Mouse (Mus musculus): Measurements from ENCODE around the gene Cnrip1.
"Not testable (repeated sequence)": the region's sequence is repeated elsewhere in the genome, so short reads cannot be mapped to it uniquely, and the experiment has no call there.

The Cnrip1 gene

DNA sequence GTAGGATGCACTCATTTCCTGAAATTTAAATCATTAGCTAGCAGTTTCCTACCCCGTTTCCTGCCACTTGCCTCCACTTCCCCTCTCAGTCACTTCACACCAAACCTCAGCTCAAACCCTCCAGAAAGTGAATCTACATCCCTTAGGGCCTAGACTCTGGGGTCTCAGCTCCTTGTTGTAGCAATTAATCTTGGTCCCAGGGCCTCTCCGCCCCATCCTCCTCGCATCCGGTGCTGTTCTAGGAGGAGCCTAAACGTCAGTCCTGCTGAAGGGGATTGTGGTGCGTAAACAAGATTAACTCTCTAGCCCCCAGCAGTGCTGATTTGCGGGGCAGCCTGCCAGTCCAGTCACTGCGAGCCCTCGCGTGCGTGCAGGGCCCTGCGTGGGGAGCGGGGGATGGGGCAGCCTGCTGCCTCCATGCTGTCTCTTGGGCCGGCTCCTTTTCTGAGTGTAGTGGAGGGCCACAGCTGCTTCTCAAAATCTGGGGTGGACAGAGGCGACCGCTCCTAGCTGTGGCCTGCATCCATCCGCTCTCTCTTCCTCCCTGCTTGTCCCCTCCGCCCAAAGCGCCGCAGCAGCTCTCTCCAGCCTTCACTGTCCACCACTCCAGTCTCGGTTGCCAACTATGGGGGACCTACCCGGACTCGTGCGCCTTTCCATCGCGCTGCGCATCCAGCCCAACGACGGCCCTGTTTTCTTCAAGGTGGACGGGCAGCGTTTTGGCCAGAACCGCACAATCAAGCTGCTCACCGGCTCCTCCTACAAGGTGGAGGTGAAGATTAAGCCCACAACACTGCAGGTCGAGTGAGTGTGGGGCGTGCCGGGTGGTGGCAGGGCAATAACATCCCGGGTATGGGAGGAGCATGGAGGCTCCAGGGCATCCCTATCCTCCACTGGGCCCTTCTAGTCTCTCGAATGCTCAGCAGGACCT lies at the start of gene Cnrip1, which contains the start of gene Plek:
TSS of gene Cnrip1 (plus strand) at position 42 of the 931 bp plus-strand sequence.
TSS of gene Plek (minus strand) at position 837 of the 931 bp plus-strand sequence.
- DNase-seq, result peak; percentile 23

DNA sequence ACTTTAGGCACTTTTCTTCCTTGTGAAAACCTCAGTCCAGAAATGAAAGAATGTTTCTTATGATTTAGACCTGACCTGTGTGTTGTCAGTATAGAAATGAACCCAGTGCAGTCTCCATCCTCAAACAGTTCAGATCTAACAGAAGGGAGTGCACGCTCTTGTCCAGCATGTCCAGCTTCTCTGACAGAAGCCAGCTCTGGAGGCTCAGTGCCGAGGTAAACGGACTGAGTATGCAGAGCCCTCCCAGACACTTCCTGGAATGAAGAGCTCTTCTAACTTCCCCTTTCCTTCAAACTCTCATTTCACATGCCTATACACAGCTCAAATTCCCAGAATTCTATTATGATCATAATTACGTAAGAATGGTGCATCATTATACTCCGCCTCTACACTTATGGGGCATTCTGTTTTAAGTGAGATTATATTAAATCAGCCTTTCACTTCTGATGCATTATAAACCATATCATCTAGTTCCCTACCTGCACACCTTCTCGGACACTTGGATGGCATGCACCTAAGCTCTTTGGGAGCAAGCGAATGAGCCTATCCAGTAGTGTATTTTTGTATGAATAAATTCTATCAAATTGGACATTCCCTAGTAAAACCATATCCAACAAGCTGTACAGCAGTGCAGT lies 48.5 kb upstream of the Cnrip1 start:
- DNase-seq, result no peak

DNA sequence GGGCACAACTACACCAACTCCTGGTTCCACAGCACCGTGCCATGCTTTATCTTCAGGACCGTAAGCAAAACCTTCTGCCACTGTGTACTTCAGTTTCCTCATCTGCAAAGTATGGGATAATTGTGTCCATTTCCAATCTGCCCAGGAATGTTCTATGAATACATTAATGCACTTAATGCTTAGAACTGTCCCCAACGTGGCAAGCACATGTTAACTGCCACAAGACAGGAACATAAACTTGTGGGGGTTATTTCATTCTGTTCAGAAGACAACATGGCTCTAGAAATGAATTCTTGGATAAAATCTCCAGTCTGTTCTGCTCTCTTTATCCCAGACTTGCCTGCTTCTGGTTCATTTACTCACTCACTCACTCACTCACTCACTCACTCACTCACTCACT lies 47.6 kb upstream of the Cnrip1 start:
- DNase-seq, result no peak

DNA sequence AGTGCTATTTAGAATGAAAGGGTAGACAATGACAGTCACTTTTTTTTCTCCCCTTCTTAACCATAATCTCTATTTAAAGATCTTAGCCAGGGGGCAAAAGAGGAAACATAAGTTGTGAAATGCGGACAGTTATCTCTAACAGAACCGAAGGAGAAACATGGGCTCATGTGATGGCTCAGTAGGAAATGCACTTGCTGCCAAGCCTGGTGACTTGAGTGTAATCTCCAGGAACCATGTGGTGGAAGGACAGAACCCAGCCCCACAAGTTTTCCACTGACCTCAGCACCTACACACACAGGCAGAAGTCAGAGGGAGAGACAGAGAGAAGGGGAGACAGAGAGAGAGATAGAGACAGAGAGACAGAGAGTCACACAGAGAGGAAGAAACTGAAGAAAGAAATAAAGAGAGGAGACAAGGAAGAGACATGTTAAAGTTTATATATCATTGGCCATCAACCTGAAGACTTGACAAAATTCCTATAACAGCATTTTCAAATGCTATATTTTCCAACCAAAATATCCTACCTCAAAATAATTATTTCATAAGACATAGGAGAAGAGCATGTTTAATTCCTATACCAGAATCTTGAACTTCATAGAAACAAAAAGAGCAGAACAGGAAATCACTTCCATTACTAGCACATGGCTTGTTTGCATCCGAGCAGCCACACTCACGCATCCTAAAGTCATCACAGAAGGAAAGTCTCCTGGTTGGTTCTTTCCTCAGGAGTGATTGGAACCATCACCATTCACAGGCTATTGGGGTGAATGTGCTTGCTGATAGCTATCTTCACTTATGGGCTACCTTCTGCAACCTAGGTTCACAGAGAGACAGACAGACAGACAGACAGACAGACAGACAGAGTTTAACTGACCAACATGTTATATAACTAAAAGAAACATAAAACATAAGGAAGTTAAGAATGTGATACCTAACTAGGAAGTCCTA lies 46.2 kb upstream of the Cnrip1 start:
- DNase-seq, result no peak

DNA sequence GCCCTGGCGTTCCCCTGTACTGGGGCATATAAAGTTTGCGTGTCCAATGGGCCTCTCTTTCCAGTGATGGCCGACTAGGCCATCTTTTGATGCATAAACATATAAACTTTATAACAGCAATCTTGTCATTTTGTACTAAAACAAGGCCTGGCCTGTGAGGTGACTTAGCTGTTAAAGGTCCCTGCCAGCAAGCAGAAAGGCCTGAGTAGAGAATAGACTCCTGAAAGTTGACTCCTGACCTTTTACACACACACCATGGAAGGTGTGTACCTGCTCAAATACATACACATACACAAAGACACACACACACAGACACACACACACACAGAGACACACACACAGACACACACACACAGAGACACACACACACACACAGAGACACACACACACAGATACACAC lies 44.9 kb upstream of the Cnrip1 start:
- not testable (repeated sequence) for DNase-seq

DNA sequence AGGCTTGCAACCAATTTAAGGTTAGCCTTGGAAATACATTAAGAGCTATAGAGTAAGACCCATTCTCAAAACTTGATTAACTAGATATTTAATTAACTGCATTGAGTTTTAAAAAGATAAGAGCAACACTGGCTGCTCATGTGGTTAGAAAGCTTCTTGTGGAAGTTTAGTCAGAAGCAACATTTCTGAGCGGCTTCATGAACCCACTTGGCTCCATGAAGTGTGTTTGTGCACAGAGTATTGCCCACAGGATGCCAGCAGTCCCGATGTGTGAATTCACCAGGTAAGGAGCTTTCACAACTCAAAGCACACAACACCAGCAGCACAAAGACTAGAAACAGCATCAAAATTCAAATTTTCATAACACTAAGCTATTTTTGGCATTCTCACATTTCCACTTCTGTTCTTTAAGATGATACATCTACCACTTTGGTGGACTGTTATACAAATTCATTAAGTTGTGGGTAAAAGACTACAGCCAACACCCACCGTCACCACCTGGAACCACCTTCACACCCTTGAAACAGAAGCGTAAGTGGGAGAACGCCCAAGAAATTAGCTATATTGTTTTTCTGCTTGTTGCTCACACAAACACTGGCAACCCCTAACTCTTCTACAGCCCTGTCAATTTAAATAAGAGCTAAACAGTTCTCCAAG lies 43.7 kb upstream of the Cnrip1 start:
- no peak for DNase-seq

DNA sequence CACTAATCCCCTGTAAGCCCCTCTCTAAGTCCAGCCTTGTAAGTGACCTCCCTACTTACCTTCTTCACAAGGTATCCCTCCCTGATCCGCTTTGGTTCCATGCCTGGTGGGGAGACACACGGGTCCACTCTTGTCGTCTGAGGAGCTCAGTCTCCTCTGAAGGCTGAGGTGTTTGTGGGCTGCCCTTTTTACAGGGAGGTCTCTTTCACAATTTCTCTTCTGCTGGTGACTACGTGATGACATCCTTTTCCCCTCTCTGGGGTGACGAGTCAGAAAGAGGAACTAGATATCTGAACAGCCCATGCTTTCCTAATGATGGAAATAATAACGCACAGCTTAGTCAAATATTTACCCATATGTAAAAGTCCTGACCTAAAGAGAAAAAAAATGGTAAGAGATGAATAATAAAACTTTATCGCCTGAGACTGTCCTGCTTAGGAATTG lies 42.9 kb upstream of the Cnrip1 start:
- no peak for DNase-seq

DNA sequence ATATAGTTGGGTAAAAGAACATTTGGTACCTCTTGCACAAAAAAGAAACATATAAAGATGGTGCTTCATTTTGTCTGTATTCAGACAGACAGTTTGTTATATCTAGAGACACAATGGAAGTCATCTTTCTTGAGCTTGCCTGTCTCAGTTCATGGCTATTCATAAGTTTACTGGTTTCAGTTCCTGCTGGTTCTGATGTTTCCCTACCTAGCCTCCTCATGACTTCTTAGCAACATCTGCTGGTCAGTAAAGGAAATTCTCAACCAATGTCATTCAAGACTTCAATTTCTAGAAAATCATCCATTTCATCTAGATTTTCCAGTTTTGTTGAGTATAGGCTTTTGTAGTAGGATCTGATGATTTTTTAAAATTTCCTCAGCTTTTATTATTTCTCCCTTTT lies 38.4 kb upstream of the Cnrip1 start:
- no peak for DNase-seq

DNA sequence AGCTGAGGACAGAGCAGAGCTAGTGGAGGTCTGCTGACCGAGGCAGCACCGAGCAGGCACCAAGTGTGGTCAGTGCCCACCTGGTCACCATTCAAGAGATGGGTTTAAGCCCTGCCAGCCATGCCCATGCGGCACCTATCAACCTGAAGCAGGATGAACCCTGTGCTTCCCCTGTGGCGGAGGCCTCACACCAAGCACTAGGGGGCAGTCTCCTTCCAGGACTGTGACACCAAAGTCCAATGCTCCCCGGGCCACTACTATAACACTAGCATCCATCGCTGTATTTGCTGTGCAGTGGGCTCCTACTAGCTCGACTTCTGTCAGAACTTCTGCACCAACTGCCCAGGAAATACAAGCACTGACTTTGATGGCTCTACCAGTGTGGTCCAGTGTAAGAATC lies 32.1 kb upstream of the Cnrip1 start:
- no peak for DNase-seq

DNA sequence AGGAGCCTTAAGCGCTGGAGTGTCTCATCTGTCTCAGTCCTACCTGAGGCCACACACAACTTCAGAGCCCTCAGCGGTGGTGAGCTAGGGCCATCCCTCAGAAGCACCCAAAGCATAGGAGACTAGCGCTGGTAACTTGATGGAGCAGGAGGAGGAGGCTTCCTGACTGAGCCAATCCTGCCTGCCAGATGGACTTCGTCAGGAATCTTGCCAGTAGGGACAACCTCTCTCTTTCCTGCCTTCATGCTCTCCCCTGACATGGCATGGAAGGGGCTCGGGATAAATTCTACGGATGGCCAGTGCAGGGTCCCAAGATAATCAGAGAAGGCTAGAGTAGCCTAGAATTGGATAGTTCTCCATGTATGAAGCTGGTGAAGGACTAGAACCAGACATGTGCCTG lies 28.2 kb upstream of the Cnrip1 start:
- DNase-seq, result no peak

DNA sequence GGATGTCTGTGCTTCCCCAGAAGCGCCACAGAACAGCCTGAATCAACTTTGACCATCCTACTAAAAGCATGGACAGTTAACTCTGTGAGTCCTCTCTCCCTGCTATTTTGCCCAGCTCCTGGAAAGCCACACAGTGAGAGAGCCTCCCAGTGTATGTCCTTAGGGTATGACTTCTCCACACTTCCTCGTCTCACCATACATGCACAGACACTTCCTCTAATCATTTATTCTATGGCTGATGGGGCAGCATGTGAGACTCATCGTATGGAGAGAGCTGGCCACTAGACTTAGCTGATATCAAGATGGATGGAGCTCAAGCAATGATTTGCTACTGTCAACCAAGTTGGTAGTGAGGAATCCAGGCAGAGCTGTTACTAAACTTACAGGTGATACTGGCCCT lies 27.4 kb upstream of the Cnrip1 start:
- no peak for DNase-seq

DNA sequence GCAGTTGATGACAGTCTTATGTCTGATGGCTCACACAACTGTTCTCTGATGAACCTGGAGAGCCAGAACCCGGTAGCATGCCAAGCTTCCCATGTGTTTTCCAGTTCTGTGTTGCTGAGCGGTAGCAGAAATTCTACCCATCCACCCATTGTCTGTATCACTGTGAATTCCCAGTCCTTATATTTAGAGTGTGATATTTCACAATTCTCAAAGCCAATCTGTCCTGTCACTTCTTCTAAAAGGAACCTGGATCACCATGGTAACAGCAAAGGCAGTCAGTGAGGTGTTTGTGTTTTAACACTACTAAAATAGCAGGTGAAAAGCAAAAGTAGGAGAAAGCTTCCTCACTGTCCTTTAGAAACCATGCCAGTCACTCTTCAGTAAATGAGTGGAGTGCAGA lies 5.6 kb upstream of the Cnrip1 start:
- no peak for DNase-seq

DNA sequence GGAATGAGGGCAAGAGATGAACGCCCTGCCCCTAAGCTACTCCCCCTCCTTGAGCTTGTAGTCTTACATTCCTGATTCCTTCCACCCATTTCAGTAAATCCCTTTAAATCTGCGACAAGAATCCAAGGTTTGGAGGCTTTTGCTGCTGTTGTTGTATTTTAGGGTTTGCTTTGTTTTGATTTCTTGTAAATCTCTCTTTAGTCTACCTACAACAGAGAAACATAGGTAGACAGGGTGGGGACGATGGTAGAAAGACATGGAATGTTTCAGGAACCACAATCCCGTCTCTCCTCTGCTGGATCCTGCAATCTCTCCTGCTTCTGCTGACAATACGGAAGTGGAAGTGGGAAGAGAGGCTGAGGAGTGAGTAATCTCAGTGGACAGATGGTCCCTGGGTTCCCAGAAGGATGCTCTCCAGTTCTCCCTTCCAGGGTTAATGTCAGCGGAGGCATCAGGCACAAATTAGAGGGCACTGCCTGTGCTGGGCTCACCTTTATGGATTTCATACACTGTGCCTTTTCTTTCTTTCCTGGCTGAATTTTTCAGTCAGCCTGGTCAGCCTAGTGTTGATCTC lies 1.2 kb downstream of the Cnrip1 start:
- no peak for DNase-seq

DNA sequence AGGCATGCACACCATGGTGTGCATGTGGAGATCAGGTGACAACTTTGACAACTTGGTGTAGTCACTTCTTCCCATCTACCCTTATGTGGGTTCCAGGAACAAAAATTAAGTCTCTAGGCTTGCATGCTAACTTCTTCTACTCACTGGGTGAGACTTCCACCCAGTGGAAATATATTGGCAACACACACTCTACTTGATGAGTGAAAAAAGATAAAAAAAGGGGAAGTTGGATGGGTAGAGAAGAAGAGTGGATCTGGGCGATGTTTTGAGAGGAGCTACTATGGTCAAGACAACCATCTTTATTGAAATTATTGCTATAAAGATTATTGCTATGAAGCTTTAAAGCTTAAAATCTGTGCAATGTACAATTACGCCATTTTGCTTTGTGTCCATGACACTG lies 18.0 kb downstream of the Cnrip1 start:
- DNase-seq, result not testable (repeated sequence)

DNA sequence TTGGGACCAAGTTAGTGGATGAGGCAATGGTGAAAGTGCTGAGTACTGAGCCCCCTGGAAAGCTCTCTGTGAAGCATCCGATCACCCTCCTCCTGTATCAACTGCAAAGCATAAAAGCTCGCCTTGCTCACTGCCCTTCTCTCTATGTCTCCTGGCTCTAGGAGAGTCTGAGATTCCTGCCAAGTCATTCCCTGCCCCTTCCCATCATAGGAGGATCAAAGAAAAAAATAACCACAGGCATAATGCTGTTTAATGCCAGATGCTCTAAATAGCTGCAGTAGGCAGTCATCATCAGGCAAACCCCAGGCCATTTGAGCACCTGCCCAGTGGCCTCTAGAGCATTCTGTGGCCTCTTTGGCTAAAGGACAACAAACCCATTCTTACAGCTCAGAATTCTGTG lies 24.3 kb downstream of the Cnrip1 start:
- DNase-seq, result no peak

DNA sequence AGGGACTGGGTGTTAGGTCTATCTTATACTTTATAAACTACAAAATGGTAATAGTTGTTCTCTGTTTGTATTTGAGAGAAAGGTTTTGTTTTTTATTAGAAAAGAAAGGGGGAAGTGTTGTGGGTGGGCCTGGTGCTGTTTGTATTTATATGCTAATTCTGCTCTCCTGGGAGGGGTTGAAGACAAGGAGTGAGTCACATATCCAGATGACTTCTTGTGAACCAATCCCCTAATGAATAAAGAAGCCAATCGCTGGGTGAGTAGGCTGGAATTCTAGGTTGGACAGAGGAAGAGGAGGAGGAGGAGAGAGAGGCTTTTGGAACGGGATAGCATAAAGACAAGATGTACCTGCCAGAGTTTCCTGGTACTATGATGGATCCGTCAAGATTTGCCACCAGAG lies 30.7 kb downstream of the Cnrip1 start:
- DNase-seq, result no peak

DNA sequence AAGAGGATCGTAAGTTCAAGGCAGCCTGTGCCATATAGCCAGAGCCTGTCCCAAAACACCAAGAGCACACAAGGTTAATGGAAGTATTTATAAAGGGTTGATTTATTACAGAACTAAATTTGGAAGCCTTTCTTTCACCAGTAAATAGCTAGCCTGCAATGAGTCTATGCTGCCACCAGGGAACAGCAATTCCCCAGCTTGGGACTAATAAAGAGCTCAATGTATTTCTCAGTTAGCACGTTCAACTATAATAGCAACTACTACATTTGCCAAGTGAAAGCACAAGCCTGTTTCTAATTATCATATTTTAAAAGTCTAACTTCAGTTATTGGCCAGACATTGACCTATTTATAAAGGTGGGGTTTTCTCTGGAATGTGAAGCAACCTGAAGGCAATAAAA lies 31.6 kb downstream of the Cnrip1 start:
- no peak for DNase-seq

DNA sequence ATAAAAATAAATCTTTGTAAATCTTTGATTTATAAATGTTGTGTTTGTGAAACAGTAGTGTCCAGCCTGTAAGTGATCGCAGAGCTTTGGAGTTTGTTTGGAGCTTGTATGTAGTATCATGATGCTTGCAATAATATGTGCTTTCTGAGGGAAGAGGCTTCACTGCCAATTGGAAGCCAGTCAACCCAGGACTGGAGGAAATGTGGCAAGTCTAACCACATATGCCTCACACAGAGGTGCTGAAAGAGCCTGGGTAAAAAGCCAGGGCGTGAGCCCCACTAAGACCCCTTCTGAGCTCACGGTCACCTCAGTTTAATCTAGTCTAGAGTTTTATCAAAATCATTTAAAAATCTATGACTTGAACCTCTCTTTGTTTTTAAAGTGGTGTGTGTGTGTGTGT lies 32.1 kb downstream of the Cnrip1 start:
- DNase-seq, result no peak

DNA sequence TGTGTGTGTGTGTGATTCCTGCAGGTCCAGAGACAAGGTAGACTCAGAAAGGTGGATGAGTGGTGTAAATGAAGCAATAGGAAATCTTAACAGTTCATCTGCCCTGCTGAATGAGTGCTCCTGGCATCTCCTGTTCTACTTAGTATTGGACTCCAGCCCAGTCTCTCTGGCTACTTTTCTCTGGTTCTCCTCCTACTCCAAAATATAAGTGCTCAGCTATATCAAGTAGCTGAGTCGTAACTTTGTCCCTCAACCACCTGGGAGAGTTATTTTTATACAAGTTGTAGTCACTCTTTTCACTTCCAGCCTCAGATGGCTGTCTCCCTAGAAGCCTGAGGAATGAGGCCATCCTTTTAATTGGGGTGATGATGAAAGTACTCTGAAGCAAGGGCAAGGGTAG lies 32.5 kb downstream of the Cnrip1 start:
- DNase-seq, result no peak

DNA sequence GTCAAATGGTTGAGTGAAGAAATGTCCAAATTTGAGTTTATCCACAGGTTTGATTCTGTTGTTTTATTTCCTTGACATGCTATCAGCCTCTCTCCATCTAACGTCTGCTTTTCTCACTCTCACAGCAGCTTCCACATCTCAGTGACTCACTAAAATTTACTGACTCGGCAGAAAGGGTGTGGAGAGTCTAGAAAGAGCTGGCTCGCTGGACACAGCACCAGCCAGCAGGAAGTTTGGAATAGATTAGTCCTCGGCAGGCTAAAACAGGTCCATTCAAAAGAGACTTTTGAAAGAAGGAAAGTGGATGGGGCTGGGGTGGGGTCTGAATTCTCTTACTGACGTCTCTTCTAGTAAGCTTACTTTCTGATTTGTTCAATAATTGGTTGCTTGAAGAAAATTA lies 34.7 kb downstream of the Cnrip1 start:
- DNase-seq, result no peak

DNA sequence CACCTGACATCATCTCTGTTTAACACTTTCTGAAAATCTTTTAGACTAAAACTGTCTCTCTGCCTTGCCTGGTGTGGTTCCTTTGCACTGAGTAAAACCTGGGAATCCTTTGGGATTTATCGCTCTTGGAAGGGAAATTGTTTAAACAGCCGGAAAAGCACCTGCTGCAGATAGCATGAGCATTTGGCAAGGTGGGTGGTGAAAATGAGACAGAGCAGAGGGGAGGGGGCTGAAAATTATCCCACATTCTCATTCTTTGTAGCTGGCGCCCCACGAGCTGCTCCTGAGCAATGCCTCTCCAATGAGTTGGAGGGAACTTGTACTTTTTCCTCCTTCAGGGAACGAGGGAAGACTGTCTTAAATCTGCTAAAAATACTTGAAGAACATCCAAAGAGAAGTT lies 55.5 kb downstream of the Cnrip1 start:
- DNase-seq, result no peak

DNA sequence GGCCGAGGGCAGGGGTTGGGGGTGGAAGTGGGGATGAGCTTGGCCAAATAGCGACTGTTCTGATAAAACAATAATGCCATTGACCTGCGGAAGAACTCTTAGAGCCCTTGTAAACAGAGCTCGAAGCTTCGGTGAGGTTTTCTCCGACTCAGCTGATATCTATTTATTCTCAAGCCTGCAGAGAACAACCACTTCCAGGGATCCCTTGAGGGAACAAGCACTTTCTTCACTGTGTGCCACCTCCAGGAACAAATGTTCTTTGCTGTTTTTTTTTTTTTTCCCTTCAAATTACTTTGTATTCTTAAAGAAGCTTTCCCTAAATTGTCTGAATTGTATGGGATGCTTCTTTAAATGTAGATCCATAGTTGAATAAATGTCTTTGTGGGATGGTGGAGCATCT lies 56.0 kb downstream of the Cnrip1 start:
- DNase-seq, result no peak
